Mouse (Mus musculus) spleen, adult 18-20 months (tissue): ENCODE measurements around the gene Btn1a1.

ENCODE experiments used
- DNase-seq, 2 experiments: peaks; one replicate each; pipeline ENCODE4 v3.0.0; 2022; ENCODE audit warnings: mixed read lengths in 2 of 2

The Btn1a1 gene

GRCm38 (mm10) chr13:23412630-23413521, 52.8 kb downstream of the Btn1a1 start:
- DNase-seq = no peak

- DNase-seq = no peak
Measured at GRCm38 (mm10) chr13:23412211-23412629, 53.5 kb downstream of the Btn1a1 start.

- no peak for DNase-seq
Measured at GRCm38 (mm10) chr13:23411311-23412210, 54.1 kb downstream of the Btn1a1 start.

GRCm38 (mm10) chr13:23410632-23411031, 55.1 kb downstream of the Btn1a1 start:
- DNase-seq = no peak
